Comparison of ENCODE assay signal across 13 mouse cellular contexts in genomic region chr1:74240832-74241231, GRCm38 (mm10). TPM values are rescaled to one million over a fixed set of nuclear protein-coding genes. Genes with fewer than 3 reads are reported as not detected.
A peak's percentile ranks its signal among the peaks of the same experiment; 100 is the strongest.
DNase-seq lines count a peak whose midpoint lies in the region; ATAC-seq lines count a peak whose summit lies in the region.
"Had no signal": no experiment of that assay in that cellular context is flagged by ENCODE, and none has a peak within 500 bp of the region (broad histone marks: within the 10 kb centered on the region; RNA-seq: fewer than 3 reads in every experiment).

No protein-coding gene starts in this region.

- peak overlapping the region; percentile 95 for H3K27ac ChIP-seq in heart, embryonic 13.5 days (replicated peaks)
- peak overlapping the region; percentile 76 for H3K27ac ChIP-seq in intestine, embryonic 14.5 days (ENCODE audit: low read depth)
- H3K27ac ChIP-seq in stomach, embryonic 14.5 days (ENCODE audit: low read length): peak overlapping the region; percentile 64

- no peaks in the 10 kb centered on the region for H3K9me3 ChIP-seq in heart, embryonic 13.5 days
- H3K9me3 ChIP-seq in megakaryocyte, embryonic 14.5 days: no peaks in the 10 kb centered on the region
- no peaks in the 10 kb centered on the region for H3K9me3 ChIP-seq in intestine, embryonic 14.5 days (ENCODE audit: control insufficient read depth, low read length)
- no peaks in the 10 kb centered on the region for H3K9me3 ChIP-seq in stomach, embryonic 14.5 days (ENCODE audit: control insufficient read depth, low read depth, low read length)

- H3K4me1 ChIP-seq in heart, embryonic 13.5 days: peaks cover 82% of the 10 kb centered on the region
- H3K4me1 ChIP-seq in megakaryocyte, embryonic 14.5 days: peaks cover 73% of the 10 kb centered on the region
- peaks cover 48% of the 10 kb centered on the region for H3K4me1 ChIP-seq in intestine, embryonic 14.5 days (replicated peaks; ENCODE audit: control insufficient read depth, insufficient read depth, low read length)
- H3K4me1 ChIP-seq in stomach, embryonic 14.5 days (ENCODE audit: control insufficient read depth, insufficient read depth, low read length): peaks cover 34% of the 10 kb centered on the region

- peak overlapping the region; percentile 99 for H3K9ac ChIP-seq in heart, embryonic 13.5 days
- no peak overlapping the region for H3K9ac ChIP-seq in intestine, embryonic 14.5 days (ENCODE audit: low read length)
- H3K9ac ChIP-seq in stomach, embryonic 14.5 days (replicated peaks; ENCODE audit: low read depth, low read length): no peak overlapping the region
- H3K9ac ChIP-seq: lung, embryonic 14.5 days had no signal

- peaks cover 15% of the 10 kb centered on the region for H3K36me3 ChIP-seq in heart, embryonic 13.5 days
- peaks cover 64% of the 10 kb centered on the region for H3K36me3 ChIP-seq in megakaryocyte, embryonic 14.5 days (replicated peaks; ENCODE audit: low read length)
- no peaks in the 10 kb centered on the region; the same call in 1 of the 2 replicates for H3K36me3 ChIP-seq in intestine, embryonic 14.5 days (ENCODE audit: control insufficient read depth, insufficient read depth, low read length)
- H3K36me3 ChIP-seq in stomach, embryonic 14.5 days (ENCODE audit: control insufficient read depth, insufficient read depth, low read length): no peaks in the 10 kb centered on the region

- 48% methylated on average over 4 of the region's 4 CpGs for whole genome bisulfite sequencing in heart, embryonic 13.5 days
- 48% methylated on average over 4 of the region's 4 CpGs for WGBS in intestine, embryonic 14.5 days
- WGBS in stomach, embryonic 14.5 days: 63% methylated on average over 4 of the region's 4 CpGs

- intact Hi-C loops in heart, postnatal 25 days (cut with DNase I): no loop called here

- DNase-seq in heart, postnatal 25 days (ENCODE audit: low spot score): no peak
- no peak for DNase-seq in intestine, embryonic 14.5 days (ENCODE audit: low spot score)
- DNase-seq in adrenal gland, adult (ENCODE audit: inconsistent age in 2 of 2, low spot score in 1 of 2): no peak
- DNase-seq in spleen, postnatal 14 days (ENCODE audit: low spot score in 2 of 2): no peak
- DNase-seq: kidney, adult 11 months; lung, embryonic 14.5 days; thymus, adult 2 months had no signal

- H3K4me3 ChIP-seq in heart, embryonic 13.5 days: 0 out of 2 replicates have a peak overlapping the region, but pooled peaks have one; percentile 91
- peak overlapping the region; percentile 100 for H3K4me3 ChIP-seq in megakaryocyte, embryonic 14.5 days (replicated peaks)
- 0 out of 2 replicates have a peak overlapping the region, but pooled peaks have one; percentile 0 for H3K4me3 ChIP-seq in intestine, embryonic 14.5 days (ENCODE audit: low read depth, low read length)
- no peak overlapping the region for H3K4me3 ChIP-seq in stomach, embryonic 14.5 days (ENCODE audit: low read depth, low read length)

- no peaks in the 10 kb centered on the region for H3K27me3 ChIP-seq in heart, embryonic 13.5 days (replicated peaks)
- no peaks in the 10 kb centered on the region for H3K27me3 ChIP-seq in megakaryocyte, embryonic 14.5 days (replicated peaks)
- H3K27me3 ChIP-seq in intestine, embryonic 14.5 days (replicated peaks; ENCODE audit: control insufficient read depth, insufficient read depth, low read length): no peaks in the 10 kb centered on the region
- H3K27me3 ChIP-seq in stomach, embryonic 14.5 days (ENCODE audit: control insufficient read depth, insufficient read depth, low read length): no peaks in the 10 kb centered on the region

- ATAC-seq in heart, embryonic 13.5 days (ENCODE audit: extremely low read depth, insufficient number of reproducible peaks, low FRiP score, low TSS enrichment): no peak
- no peak for ATAC-seq in megakaryocyte, adult 5-6 weeks (ENCODE audit: poor library complexity, severe bottlenecking)
- ATAC-seq in intestine, embryonic 14.5 days (replicated peaks; ENCODE audit: low FRiP score, low TSS enrichment, low read depth): no peak
- ATAC-seq in stomach, embryonic 14.5 days (ENCODE audit: insufficient number of reproducible peaks, insufficient read depth, low FRiP score, low read depth): no peak

- peak overlapping the region; percentile 84 for H3K4me2 ChIP-seq in heart, embryonic 13.5 days
- peak overlapping the region; percentile 74 for H3K4me2 ChIP-seq in intestine, embryonic 14.5 days (ENCODE audit: low read length)
- H3K4me2 ChIP-seq in stomach, embryonic 14.5 days (replicated peaks; ENCODE audit: low read depth, low read length): peak overlapping the region; percentile 15; the same call in 1 of the 2 replicates

RNA-seq across cellular contexts. Expression of gene Arpc2, which starts 4.9 kb away (rescaled TPM):
- polyA plus RNA-seq in heart, embryonic 13.5 days (2015; fragmentation: Nextera tagmentation; extraction: Ambion mirVana): 400 and 438 TPM in 2 replicates
- total RNA-seq in heart, postnatal 25 days (2021): 100 to 1,000 TPM; 134 to 140 TPM
- 817 and 1,833 TPM in 2 replicates for polyA plus RNA-seq in megakaryocyte, embryonic 14.5 days (2012; ENCODE audit: insufficient read depth, low replicate concordance)
- 1,564 and 1,782 TPM in 2 replicates for total RNA-seq in megakaryocyte, adult 5-6 weeks (2015)
- total RNA-seq in megakaryocyte, adult 5-6 weeks (2017): 803 and 834 TPM in 2 replicates
- polyA plus RNA-seq in intestine, embryonic 14.5 days (2014; fragmentation: Nextera tagmentation; extraction: Ambion mirVana): 436 and 457 TPM in 2 replicates
- 406 and 429 TPM in 2 replicates for polyA plus RNA-seq in stomach, embryonic 14.5 days (2014; fragmentation: Nextera tagmentation; extraction: Ambion mirVana)

RNA-seq across cellular contexts. Expression of gene Gpbar1, which starts 37.5 kb away (rescaled TPM):
- polyA plus RNA-seq in heart, embryonic 13.5 days (2015; fragmentation: Nextera tagmentation; extraction: Ambion mirVana): 0.36 and 0.64 TPM in 2 replicates
- total RNA-seq in heart, postnatal 25 days (2021): not detected
- polyA plus RNA-seq in megakaryocyte, embryonic 14.5 days (2012; ENCODE audit: insufficient read depth, low replicate concordance): 0.28 TPM in 1 of 2 replicates, not detected in the other
- not detected in 2 replicates for total RNA-seq in megakaryocyte, adult 5-6 weeks (2015)
- total RNA-seq in megakaryocyte, adult 5-6 weeks (2017): not detected in 2 replicates
- 9.1 and 10.7 TPM in 2 replicates for polyA plus RNA-seq in intestine, embryonic 14.5 days (2014; fragmentation: Nextera tagmentation; extraction: Ambion mirVana)
- 3.5 and 4.1 TPM in 2 replicates for polyA plus RNA-seq in stomach, embryonic 14.5 days (2014; fragmentation: Nextera tagmentation; extraction: Ambion mirVana)
- total RNA-seq: gastrocnemius, adult 18-20 months; layer of hippocampus, postnatal 36 days had no signal

RNA-seq across cellular contexts. Expression of gene Aamp, which starts 43.7 kb away (rescaled TPM):
- 164 and 188 TPM in 2 replicates for polyA plus RNA-seq in heart, embryonic 13.5 days (2015; fragmentation: Nextera tagmentation; extraction: Ambion mirVana)
- total RNA-seq in heart, postnatal 25 days (2021): 10 to 100 TPM; 87.5 to 94.8 TPM
- polyA plus RNA-seq in megakaryocyte, embryonic 14.5 days (2012; ENCODE audit: insufficient read depth, low replicate concordance): 180 and 228 TPM in 2 replicates
- 27.8 and 33.6 TPM in 2 replicates for total RNA-seq in megakaryocyte, adult 5-6 weeks (2015)
- total RNA-seq in megakaryocyte, adult 5-6 weeks (2017): 48.2 and 59.5 TPM in 2 replicates
- 252 and 269 TPM in 2 replicates for polyA plus RNA-seq in intestine, embryonic 14.5 days (2014; fragmentation: Nextera tagmentation; extraction: Ambion mirVana)
- 240 and 261 TPM in 2 replicates for polyA plus RNA-seq in stomach, embryonic 14.5 days (2014; fragmentation: Nextera tagmentation; extraction: Ambion mirVana)

RNA-seq across cellular contexts. Expression of gene Pnkd, which starts 43.9 kb away (rescaled TPM):
- polyA plus RNA-seq in heart, embryonic 13.5 days (2015; fragmentation: Nextera tagmentation; extraction: Ambion mirVana): 227 and 252 TPM in 2 replicates
- 100 to 1,000 TPM; 160 to 161 TPM for total RNA-seq in heart, postnatal 25 days (2021)
- polyA plus RNA-seq in megakaryocyte, embryonic 14.5 days (2012; ENCODE audit: insufficient read depth, low replicate concordance): 113 and 116 TPM in 2 replicates
- total RNA-seq in megakaryocyte, adult 5-6 weeks (2015): 23.5 and 23.6 TPM in 2 replicates
- total RNA-seq in megakaryocyte, adult 5-6 weeks (2017): 7.7 and 8.9 TPM in 2 replicates
- polyA plus RNA-seq in intestine, embryonic 14.5 days (2014; fragmentation: Nextera tagmentation; extraction: Ambion mirVana): 139 and 142 TPM in 2 replicates
- polyA plus RNA-seq in stomach, embryonic 14.5 days (2014; fragmentation: Nextera tagmentation; extraction: Ambion mirVana): 122 and 132 TPM in 2 replicates

RNA-seq across cellular contexts. Expression of gene Cxcr1, which starts 46.4 kb away (rescaled TPM):
- not detected in 2 replicates for polyA plus RNA-seq in heart, embryonic 13.5 days (2015; fragmentation: Nextera tagmentation; extraction: Ambion mirVana)
- total RNA-seq in heart, postnatal 25 days (2021): not detected
- not detected in 2 replicates for polyA plus RNA-seq in megakaryocyte, embryonic 14.5 days (2012; ENCODE audit: insufficient read depth, low replicate concordance)
- total RNA-seq in megakaryocyte, adult 5-6 weeks (2015): 0.20 and 0.87 TPM in 2 replicates
- total RNA-seq in megakaryocyte, adult 5-6 weeks (2017): 0.18 TPM in 1 of 2 replicates, not detected in the other
- polyA plus RNA-seq in intestine, embryonic 14.5 days (2014; fragmentation: Nextera tagmentation; extraction: Ambion mirVana): not detected in 2 replicates
- polyA plus RNA-seq in stomach, embryonic 14.5 days (2014; fragmentation: Nextera tagmentation; extraction: Ambion mirVana): not detected in 2 replicates
- total RNA-seq: gastrocnemius, adult 18-20 months; layer of hippocampus, postnatal 36 days had no signal
- polyA plus RNA-seq: lung, embryonic 14.5 days; thymus, adult 2 months had no signal

Comparison
In these comparisons a context has a peak if more than half of its experiments do, and no peak if none do; other contexts are left out.
1. H3K4me2 ChIP-seq: peak in every context shown above with its lines; median percentile 84 in heart, embryonic 13.5 days; 74 in intestine, embryonic 14.5 days; 15 in stomach, embryonic 14.5 days.